Mouse (Mus musculus): Measurements from ENCODE around the gene Gigyf2. TPM values are rescaled to one million over a fixed set of nuclear protein-coding genes. Genes with fewer than 3 reads are reported as not detected.

Gene Gigyf2
- total RNA-seq, 2 experiments from 2014 or later: 90.5 to 162 TPM

GRCm38 (mm10) chr1:87315431-87315830 is 11.4 kb upstream of the Gigyf2 start:
- no peak for ATAC-seq (replicated peaks; ENCODE audit: low FRiP score, poor library complexity, severe bottlenecking)

DNA sequence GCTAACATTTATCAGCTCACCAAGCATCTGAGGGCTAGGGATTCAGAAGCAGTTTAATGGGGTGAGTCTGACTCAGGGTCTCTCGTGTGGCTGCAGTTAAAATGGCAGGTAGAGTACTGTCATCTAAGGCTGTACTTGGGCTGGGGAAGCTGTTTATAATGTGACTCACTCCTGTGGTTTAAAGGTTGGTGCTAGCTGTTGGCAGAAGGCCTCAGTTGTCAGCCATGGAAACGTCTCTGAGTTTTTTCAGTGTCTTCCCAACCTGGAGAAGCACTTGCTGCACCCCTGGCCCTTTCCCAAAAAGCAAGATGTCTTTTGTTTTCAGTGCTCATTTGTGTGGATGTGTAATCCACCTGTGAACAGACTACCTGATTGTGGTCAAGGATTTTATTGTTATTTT is 10.9 kb upstream of the Gigyf2 start:
- ATAC-seq (replicated peaks; ENCODE audit: low FRiP score, poor library complexity, severe bottlenecking): no peak

- ATAC-seq (replicated peaks; ENCODE audit: low FRiP score, poor library complexity, severe bottlenecking): no peak
These were observed 10.1 kb upstream of the Gigyf2 start for GRCm38 (mm10) chr1:87316672-87317071.

DNA sequence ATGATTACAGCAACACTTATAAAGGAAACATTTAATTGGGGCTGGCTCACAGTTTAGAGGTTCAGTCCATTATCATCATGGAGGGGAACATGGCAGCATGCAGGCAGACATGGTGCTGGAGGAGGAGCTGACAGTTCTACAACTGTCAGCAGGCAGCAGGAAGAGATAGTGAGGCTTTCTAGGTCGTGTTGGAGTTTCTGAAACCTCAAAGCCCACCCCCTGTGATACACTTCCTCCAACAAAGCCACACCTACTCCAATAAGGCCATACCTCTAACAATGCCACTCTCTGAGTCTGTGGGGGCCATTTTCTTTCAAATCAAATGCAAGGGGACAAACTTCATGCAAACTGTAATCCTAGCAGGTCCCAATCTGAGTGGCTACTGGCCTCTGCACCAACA is 5.7 kb upstream of the Gigyf2 start:
- ATAC-seq (replicated peaks; ENCODE audit: low FRiP score, poor library complexity, severe bottlenecking): no peak

GRCm38 (mm10) chr1:87322778-87323177 is 4.0 kb upstream of the Gigyf2 start:
- ATAC-seq (replicated peaks; ENCODE audit: low FRiP score, poor library complexity, severe bottlenecking): no peak

GRCm38 (mm10) chr1:87324649-87325048 is 2.1 kb upstream of the Gigyf2 start:
- ATAC-seq (replicated peaks; ENCODE audit: low FRiP score, poor library complexity, severe bottlenecking): no peak

- ATAC-seq (replicated peaks; ENCODE audit: low FRiP score, poor library complexity, severe bottlenecking): peak; percentile 62
These were observed 515 bp downstream of the Gigyf2 start for GRCm38 (mm10) chr1:87327165-87327861.

DNA sequence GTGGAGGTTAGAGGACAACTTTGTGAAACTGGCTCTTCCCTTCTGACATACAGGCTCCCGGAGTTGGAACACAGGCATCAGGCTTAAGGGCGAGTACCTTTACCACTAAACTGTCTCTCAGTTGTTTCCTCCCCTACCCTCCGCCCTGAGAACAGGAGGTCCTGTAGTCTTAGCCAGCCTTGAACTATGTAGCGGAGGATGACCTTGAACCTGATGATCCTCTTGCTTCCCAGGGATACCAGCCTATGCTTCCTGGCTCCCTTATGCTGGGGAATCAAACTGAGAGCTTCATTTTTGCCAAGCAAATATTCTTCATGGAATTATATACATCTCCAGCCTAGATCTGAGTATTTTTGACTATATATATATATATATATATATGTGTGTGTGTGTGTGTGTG is 5.0 kb downstream of the Gigyf2 start:
- no peak for ATAC-seq (replicated peaks; ENCODE audit: low FRiP score, poor library complexity, severe bottlenecking)

GRCm38 (mm10) chr1:87350576-87350975 is 23.8 kb downstream of the Gigyf2 start:
- ATAC-seq (replicated peaks; ENCODE audit: low FRiP score, poor library complexity, severe bottlenecking): no peak

DNA sequence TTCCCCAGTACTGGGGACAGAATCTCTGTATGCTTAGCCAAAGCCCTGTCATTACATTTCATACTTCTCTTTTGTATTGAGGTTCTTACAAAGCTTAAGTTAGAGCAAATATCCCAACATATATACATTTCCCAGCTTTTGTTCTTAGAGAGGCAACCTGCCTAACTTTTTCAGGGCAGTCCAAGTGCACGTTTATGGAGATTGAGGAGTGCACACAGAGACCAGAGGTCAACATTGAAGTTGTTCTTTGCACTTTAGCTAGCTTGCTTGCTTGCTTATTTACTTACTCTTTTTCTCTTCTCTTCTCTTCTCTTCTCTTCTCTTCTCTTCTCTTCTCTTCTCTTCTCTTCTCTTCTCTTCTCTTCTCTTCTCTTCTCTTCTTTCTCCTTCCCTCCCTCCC is 33.5 kb downstream of the Gigyf2 start:
- ATAC-seq (replicated peaks; ENCODE audit: low FRiP score, poor library complexity, severe bottlenecking): no peak

DNA sequence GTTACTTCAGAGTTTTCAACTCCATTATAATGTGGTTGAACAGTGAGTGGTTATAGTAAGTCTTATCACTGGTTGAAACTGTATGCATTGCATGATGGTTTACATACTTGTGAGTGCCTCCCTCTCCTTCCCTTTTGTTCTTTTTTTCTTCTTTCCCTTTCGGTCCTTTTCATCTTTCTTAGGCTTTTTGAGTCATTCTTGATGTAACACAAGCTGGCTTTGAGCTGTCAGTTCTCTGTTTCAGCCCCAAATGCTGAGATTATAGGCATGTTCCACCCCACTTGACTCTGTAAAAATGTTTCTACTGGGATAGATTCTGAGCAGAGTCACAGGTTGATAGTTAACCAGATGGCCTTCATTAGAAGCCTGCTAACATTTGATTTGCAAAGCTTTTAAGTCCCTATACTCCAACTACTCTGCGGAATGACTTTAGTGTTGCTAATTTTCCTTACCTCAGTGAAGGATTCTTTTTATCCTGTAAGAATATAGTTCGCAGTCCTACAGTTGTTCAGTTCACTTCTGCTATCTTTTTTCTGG is 51.3 kb downstream of the Gigyf2 start:
- ATAC-seq (replicated peaks; ENCODE audit: low FRiP score, poor library complexity, severe bottlenecking): no peak

GRCm38 (mm10) chr1:87379919-87380318 is 53.1 kb downstream of the Gigyf2 start:
- no peak for ATAC-seq (replicated peaks; ENCODE audit: low FRiP score, poor library complexity, severe bottlenecking)

DNA sequence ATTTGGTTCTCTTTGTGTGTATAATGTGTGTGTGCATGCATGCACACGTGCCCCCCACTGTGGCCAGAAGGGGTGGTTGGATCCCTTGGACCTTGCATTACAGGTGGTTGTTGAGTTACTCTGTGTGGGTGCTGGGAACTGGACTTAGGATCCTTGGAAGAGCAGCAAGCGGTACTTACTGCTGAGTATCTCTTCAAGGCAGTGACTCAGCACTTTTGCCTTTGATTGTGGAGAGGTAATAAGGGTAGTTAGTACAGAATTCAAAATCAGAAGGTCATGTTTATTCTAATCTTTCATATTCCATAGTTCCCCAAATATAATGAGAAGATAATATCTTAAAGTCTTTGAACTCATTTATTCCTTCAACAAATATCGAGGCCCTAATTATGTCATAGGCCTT is 54.4 kb downstream of the Gigyf2 start:
- 0 out of 2 replicates have a peak, but pooled peaks have one; percentile 19 for ATAC-seq (replicated peaks; ENCODE audit: low FRiP score, poor library complexity, severe bottlenecking)

DNA sequence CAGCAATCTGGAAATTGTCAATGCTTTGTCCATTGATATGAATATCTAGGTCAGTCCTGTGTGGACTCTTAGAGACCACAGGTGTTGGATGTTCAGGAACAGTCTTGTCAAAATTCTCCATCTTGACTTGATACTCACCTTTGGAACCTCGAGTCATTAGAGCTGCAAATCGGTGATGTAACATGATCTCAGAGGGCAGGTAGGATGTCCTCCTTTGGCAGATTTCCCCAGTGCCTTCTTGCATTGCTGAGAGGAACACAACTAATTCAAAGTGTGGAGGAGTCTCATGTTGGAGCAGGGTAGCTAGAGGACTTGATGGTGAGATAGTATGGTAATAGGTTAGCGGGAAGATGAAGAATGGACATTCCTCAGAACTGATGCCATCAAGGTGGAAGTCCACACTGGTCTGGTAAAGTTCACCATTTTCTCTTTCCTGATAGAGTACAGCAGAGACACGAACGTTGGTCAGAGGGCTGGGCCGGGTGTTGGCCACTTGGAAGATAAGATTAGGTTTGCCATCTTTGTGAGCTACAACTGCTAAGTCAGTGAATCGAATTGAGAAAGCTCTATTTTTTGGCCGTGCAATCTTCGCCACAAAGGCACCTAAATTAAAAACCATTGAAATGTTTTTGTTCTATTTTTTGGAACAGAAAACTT is 59.8 kb downstream of the Gigyf2 start:
- ATAC-seq (replicated peaks; ENCODE audit: low FRiP score, poor library complexity, severe bottlenecking): peak; percentile 76; the same call in 1 of the 2 replicates

DNA sequence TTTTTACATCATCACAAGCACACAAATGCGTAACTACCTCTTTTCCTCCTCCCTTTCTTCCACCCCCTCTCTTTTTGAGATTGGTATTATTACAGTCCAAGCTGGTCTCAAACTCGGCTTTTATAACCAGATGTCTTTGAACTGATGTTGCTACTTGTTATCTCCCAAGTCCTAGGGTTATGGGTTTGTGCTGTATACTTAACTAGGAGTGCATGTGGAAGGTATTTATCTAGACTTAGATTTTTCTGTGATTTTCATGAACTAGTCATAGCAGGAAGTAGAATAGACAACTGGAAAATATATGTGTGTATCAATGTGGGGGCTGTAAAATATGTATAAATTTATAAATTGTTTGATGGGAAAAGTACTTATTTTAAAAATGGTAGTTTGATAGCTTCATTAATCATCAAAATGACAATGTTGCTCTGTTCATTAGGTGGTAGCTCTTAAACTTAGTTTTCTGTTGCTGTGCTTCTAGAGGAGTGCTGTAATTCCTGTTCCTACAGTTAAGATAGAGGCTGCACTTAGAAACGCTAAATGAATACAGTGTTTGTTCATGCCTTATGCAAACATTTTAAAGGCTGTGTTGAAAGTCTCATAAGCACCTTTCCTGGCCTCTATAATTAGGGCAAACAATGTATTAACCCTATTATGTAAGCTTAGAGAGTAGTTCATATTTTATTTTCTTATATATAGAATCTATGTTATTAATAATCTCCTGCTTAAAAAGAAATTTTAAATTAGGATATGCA is 66.8 kb downstream of the Gigyf2 start:
- ATAC-seq (replicated peaks; ENCODE audit: low FRiP score, poor library complexity, severe bottlenecking): no peak

DNA sequence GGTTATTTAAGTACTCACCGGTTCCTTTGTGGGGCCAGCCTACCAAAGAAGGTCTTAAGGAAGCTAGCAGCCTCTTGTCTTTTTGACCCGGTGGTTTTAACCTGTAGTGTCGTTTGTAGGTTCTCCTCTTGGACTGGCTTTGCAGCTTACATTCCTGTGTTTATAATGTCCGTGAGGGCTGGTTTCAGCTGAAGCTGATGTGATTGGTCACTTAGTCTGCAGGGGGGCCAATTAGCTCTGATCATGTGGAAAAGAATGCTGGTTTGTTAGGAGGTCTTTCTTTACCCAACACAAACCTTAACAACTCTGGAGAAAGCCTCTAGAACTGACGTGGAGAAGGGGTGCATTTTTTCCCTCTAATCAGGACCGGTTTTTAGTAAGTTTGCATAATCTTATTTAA is 67.8 kb downstream of the Gigyf2 start, which contains the start of gene Kcnj13:
Gene Kcnj13, minus strand, starts transcription at position 136 of the 400 bp plus-strand sequence.
- ATAC-seq (replicated peaks; ENCODE audit: low FRiP score, poor library complexity, severe bottlenecking): no peak

DNA sequence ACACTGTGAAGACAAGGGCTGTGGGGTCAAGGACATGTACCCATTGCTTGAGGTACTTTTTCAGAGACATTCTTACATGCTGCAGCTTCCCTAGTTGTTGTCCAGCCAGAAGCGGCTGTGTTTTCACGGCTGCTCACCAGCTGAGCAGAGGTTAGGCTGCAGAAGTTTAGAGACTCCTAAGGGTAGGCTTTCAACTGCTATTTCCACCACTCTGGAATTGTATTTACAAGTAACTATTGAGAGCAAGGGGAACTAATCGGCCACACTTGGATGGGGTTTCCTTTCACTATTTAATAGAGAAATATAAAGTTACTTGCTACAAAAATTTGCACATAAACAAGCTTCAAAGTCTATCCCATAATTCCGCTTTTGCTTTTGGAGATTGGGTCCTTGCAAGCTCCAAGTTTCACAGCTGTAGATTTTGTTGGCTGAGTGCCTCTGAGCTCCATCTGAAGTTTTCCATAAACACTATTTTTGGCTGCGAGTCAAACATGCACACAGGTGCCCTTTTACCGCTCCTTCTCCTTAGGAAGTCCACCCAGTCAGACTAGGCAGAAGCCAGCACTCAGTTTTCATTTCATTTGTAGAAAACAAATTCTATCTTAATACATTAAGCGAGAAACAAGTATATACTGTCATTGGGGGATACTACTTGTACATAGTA is 70.3 kb downstream of the Gigyf2 start:
- no peak for ATAC-seq (replicated peaks; ENCODE audit: low FRiP score, poor library complexity, severe bottlenecking)

DNA sequence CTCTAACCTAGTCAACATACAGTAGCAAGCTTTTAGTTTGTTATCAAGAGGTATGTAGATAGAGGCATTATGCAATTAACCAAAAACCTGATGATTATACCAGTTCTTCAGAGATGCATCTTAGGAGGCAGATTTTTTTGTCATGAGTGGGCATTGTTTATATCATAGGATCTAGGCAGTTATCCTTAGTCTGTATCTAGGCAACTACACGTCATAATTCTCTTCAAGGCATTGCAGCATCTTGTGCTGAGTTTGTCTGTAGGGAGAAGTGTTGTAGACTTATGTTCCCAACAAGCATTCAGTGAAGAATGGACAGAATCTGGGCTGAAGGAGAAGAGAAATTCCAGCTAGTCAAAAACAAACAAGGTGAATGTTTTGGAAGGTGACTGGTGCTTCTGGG is 77.9 kb downstream of the Gigyf2 start:
- no peak for ATAC-seq (replicated peaks; ENCODE audit: low FRiP score, poor library complexity, severe bottlenecking)

GRCm38 (mm10) chr1:87406012-87406411 is 79.2 kb downstream of the Gigyf2 start:
- ATAC-seq (replicated peaks; ENCODE audit: low FRiP score, poor library complexity, severe bottlenecking): no peak

GRCm38 (mm10) chr1:87409380-87409779 is 82.6 kb downstream of the Gigyf2 start:
- ATAC-seq (replicated peaks; ENCODE audit: low FRiP score, poor library complexity, severe bottlenecking): no peak

All from erythroid progenitor cell, adult 5-6 weeks (primary cell).